Mouse (Mus musculus) kidney, embryonic 14.5 days (tissue): ENCODE results near the gene Ssbp4. TPM values are rescaled to one million over a fixed set of nuclear protein-coding genes. Genes with fewer than 3 reads are reported as not detected.

ENCODE experiments used
- ATAC-seq: fragments of 200-750 bp; cut with Nextera tagmentation; 2 replicates; pipeline ENCODE4 v1.8.0; 2017; ENCODE audit warnings: moderate number of reproducible peaks, mild to moderate bottlenecking, moderate TSS enrichment, moderate library complexity; ENCODE audit not compliant: low FRiP score, low TSS enrichment
- H3K27ac ChIP-seq: fragments of 300-500 bp; sonication (generic); 2 replicates; pipeline ENCODE4 v1.5.1; 2014; ENCODE audit warnings: low read depth, mild to moderate bottlenecking, low read length, moderate library complexity, mixed read lengths
- H3K27me3 ChIP-seq: fragments of 300-500 bp; sonication (generic); 2 replicates; pipeline ENCODE4 v1.6.1; 2014; ENCODE audit warnings: mild to moderate bottlenecking, low read length; ENCODE audit not compliant: control insufficient read depth, insufficient read depth
- H3K36me3 ChIP-seq: fragments of 300-500 bp; sonication (generic); 2 replicates; pipeline ENCODE4 v1.6.1; 2014; ENCODE audit warnings: low read length, mixed read lengths; ENCODE audit not compliant: control insufficient read depth, insufficient read depth
- H3K4me1 ChIP-seq: fragments of 300-500 bp; sonication (generic); 2 replicates; pipeline ENCODE4 v1.6.1; 2014; ENCODE audit warnings: low read length, mixed read lengths; ENCODE audit not compliant: control insufficient read depth, insufficient read depth
- H3K4me2 ChIP-seq: fragments of 300-500 bp; sonication (generic); replicated peaks from 2 replicates; pipeline ENCODE4 v1.6.1; 2014; ENCODE audit warnings: low read depth, mild to moderate bottlenecking, low read length
- H3K4me3 ChIP-seq: fragments of 300-500 bp; sonication (generic); 2 replicates; pipeline ENCODE4 v1.5.1; 2014; ENCODE audit warnings: mild to moderate bottlenecking, low read length
- H3K9ac ChIP-seq: fragments of 300-500 bp; sonication (generic); 2 replicates; pipeline ENCODE4 v1.6.1; 2014; ENCODE audit warnings: low read depth, mild to moderate bottlenecking, low read length, moderate library complexity
- H3K9me3 ChIP-seq: fragments of 300-500 bp; sonication (generic); 2 replicates; pipeline ENCODE4 v1.6.1; 2016; ENCODE audit warnings: low read length; ENCODE audit not compliant: control insufficient read depth
- WGBS: fragments of 180-500 bp; shearing (Covaris S2); extraction: QIAGEN DNeasy Blood & Tissue Kit; methylation state at CpG from one replicate; pipeline ENCODE4 v1.1.7; 2014; 5-methylcytosine and 5-hydroxymethylcytosine counted together
- polyA plus RNA-seq: library from polyadenylated mRNA; unstranded; fragments of >200 nt; fragmentation: Nextera tagmentation; extraction: Ambion mirVana; gene quantifications from 2 replicates; pipeline ENCODE4 v1.2.1, GENCODE M21; 2014

The Ssbp4 gene
- polyA plus RNA-seq, 1 experiment from 2014 or later, result 172 TPM

DNA sequence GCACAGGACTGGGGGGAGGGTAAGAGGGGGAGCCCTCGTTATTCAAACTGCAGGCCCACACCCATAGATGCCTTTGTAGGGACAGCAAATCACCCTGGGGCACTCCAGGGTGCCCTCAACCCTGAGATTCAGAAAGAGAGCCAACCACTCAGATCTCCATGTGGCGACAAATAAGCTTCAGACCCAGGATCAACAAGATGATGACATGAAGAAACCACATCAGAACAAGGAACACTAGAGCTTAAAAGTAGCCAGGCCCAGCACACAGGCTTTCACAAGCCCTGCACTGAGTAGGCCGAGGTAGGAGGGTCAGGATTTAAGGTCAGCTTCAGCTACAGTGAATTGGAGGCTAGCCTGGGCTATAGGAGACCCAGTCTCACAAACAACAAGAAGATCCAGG, 40.2 kb upstream of the Ssbp4 start:
- peaks cover 34% of the 10 kb centered on the region for H3K4me1 ChIP-seq
- WGBS, result 63% methylated on average over 3 of the region's 3 CpGs
- ATAC-seq, result no peak

DNA sequence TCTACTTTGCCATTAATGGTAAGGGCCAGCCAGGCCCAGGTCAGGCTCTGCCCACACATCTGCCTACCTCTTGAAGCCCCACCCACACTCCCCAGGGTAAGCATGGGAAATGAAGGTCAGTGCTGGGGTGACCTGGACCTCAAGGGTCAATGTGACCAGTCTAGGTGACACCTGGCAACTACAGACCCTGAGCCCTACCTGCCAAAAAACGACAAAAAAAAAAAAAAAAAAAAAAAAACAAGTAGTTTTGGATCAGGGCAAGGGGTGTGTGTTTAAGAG, 39.4 kb upstream of the Ssbp4 start:
- no peak for ATAC-seq
- peaks cover 21% of the 10 kb centered on the region for H3K36me3 ChIP-seq
- peaks cover 34% of the 10 kb centered on the region for H3K4me1 ChIP-seq
- no peak overlapping the region for H3K27ac ChIP-seq
- no peak overlapping the region for H3K4me3 ChIP-seq
- H3K9me3 ChIP-seq, result no peaks in the 10 kb centered on the region
- no peak overlapping the region for H3K9ac ChIP-seq
- no peaks in the 10 kb centered on the region for H3K27me3 ChIP-seq
- WGBS, result 25% methylated on average over 1 of the region's 1 CpGs
- no peak overlapping the region for H3K4me2 ChIP-seq

More for the DNA sequence above, 40.2 kb upstream of the Ssbp4 start:
- H3K36me3 ChIP-seq, result peaks cover 21% of the 10 kb centered on the region
- no peak overlapping the region for H3K4me2 ChIP-seq
- H3K27ac ChIP-seq, result no peak overlapping the region
- H3K9ac ChIP-seq, result no peak overlapping the region
- no peaks in the 10 kb centered on the region for H3K9me3 ChIP-seq
- no peaks in the 10 kb centered on the region for H3K27me3 ChIP-seq
- H3K4me3 ChIP-seq, result no peak overlapping the region

DNA sequence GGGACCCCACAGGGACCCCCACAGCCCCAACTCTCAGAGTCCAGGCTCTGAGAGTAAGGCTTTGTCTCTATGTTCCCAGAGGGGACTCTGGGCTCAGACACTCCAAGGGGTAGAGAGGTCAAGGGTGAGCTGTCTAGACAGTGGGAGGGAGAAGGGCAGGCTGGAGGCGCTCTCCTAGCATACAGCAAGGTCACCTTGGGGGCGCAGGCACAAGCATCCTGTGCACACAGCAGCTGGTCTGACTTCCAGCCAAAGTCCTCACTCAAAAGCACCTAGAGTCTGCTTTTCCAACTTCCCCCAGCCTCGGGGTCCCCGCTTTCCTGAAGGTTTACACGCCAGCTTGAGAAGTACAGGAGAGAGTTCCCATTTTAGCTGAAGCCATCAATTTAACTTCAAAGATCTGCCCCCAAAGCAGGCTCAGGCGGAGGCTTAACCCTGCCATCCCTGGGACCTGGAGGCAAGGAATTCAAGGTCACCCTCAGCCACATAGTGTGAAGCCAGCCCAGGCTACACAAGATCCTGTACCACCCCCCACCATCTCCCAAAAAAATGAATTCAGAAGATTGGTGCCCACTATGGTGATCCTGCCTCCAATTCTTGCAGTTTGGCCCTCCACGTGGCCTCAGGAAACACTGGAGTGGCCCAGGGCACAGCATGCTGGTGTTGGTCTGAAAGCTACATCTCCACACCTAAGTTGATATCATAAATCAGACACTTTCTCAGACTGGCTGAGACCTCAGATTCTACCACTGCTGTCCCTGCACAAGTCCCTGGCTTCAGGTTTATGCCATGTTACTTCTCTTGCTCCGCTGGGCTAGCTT, 38.9 kb upstream of the Ssbp4 start:
- Histone ChIP-seq H3K36me3 (peaks cover 21% of the 10 kb centered on the region), H3K4me3 (no peak overlapping the region), H3K4me2 (no peak overlapping the region), H3K27ac (no peak overlapping the region; the same call in 1 of the 2 replicates), H3K9me3 (no peaks in the 10 kb centered on the region), H3K9ac (peak overlapping the region; percentile 37; the same call in 1 of the 2 replicates), H3K4me1 (peaks cover 34% of the 10 kb centered on the region), H3K27me3 (no peaks in the 10 kb centered on the region)
- peak; percentile 41 for ATAC-seq
- 31% methylated on average over 8 of the region's 8 CpGs for WGBS

DNA sequence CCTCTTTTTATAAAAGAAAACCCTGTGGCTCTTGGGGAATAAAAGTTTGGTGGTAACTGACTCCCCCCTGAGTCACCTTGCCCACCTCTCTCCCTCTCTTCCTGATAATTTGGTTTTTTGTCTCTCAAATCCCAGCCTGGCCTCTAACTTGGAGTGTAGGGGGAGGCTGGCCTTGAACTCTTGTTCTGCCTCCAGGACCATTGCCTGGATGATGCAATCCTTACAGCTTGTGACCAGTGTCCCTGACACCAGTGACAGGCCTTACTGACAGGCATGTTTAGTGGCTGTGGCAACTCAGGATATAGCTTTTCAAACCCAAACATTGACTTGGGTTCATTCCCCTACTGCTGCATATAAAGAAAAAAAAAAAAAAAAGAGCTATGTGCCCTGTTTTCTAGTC, 38.1 kb upstream of the Ssbp4 start:
- Histone ChIP-seq H3K9ac (0 out of 2 replicates have a peak overlapping the region, but pooled peaks have one; percentile 12), H3K4me1 (peaks cover 34% of the 10 kb centered on the region), H3K9me3 (no peaks in the 10 kb centered on the region), H3K27me3 (no peaks in the 10 kb centered on the region), H3K4me3 (no peak overlapping the region), H3K27ac (no peak overlapping the region), H3K36me3 (peaks cover 19% of the 10 kb centered on the region), H3K4me2 (no peak overlapping the region)
- ATAC-seq, result no peak

DNA sequence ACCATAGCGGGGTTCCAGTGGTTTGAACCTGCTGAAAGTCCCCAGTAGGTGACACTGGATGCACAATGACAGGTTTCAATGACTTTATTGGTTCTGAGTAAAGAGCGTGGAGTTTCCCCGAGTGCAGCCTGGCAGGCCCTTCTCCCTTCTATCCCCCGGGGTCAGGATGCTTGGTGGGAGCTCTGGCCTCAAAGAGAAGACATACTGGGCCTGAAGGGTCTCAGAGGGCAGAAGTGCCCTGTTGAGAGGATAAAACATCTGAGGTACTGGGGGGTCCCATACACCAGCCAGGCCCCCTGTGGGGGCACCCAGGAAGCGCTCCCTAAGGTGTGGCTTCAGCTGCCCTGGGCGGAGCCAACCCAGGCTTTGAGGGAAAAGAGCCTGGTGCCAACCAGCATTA, 37.7 kb upstream of the Ssbp4 start:
- Histone ChIP-seq H3K36me3 (peaks cover 16% of the 10 kb centered on the region), H3K4me1 (peaks cover 34% of the 10 kb centered on the region), H3K9me3 (no peaks in the 10 kb centered on the region), H3K27me3 (no peaks in the 10 kb centered on the region), H3K27ac (no peak overlapping the region), H3K4me2 (no peak overlapping the region), H3K4me3 (no peak overlapping the region), H3K9ac (peak overlapping the region; percentile 12; the same call in 1 of the 2 replicates)
- no peak for ATAC-seq
- WGBS, result 69% methylated on average over 6 of the region's 6 CpGs

DNA sequence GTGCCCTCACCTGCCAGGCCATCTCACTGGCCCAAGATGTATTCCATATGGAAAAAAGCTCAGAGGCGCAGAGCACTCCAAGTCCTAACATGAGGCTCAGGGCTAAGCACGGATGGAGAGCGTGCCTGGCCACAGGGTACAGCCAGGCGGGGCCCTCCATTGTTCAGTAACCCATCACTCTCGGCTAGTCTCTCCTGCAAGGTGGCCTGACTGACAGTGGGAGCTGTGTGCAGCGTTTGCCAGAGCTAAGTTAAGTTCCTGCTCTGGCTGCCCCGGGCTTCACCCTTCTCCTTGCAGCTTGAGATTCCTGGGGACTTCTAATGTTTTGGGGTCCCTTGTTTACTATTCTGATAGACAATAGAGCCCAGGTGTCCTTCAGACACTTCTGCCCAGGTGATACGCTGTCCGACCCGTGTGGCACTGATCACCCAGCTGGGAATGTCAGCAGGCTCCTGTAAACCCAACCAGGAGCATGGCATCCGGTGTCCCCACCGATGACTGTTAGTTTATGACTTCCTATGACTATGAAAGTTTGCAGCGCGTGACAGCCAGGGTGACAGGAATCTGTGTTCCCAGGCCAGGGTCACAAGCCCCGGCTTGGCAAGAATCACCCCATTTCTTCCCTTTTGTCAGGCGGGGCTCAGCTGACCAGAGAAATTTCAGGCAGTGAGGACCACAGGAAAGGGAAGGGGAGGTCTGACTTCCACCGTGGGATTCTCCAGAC, 37.0 kb upstream of the Ssbp4 start:
- Histone ChIP-seq H3K4me1 (peaks cover 34% of the 10 kb centered on the region), H3K4me3 (no peak overlapping the region), H3K36me3 (peaks cover 9% of the 10 kb centered on the region; the same call in 1 of the 2 replicates), H3K27me3 (no peaks in the 10 kb centered on the region), H3K27ac (no peak overlapping the region), H3K4me2 (no peak overlapping the region), H3K9ac (no peak overlapping the region), H3K9me3 (no peaks in the 10 kb centered on the region)
- WGBS, result 29% methylated on average over 17 of the region's 17 CpGs
- ATAC-seq, result no peak; the same call in 1 of the 2 replicates

DNA sequence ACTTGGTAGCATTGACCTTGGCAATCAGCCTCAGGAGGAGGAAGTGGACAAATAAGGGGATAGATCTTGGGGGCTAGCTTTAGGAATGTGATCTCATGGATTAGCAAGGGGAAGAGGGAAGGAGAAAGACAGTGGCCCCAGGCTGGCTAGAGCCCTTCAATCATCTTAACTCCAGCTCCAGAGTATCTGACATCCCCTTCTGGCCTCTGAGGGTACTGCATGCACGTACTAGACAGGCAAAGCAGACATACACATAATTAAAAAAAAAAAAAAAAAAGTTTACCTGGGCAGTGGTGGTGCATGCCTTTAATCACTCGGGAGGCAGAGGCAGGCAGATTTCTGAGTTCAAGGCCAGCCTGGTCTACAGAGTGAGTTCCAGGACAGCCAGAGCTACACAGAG, 35.4 kb upstream of the Ssbp4 start:
- H3K4me3 ChIP-seq, result no peak overlapping the region
- H3K27me3 ChIP-seq, result no peaks in the 10 kb centered on the region
- H3K27ac ChIP-seq, result no peak overlapping the region
- no peak overlapping the region for H3K9ac ChIP-seq
- H3K4me1 ChIP-seq, result peaks cover 29% of the 10 kb centered on the region
- H3K36me3 ChIP-seq, result no peaks in the 10 kb centered on the region
- WGBS, result 95% methylated on average over 2 of the region's 2 CpGs
- H3K9me3 ChIP-seq, result no peaks in the 10 kb centered on the region
- no peak overlapping the region for H3K4me2 ChIP-seq
- no peak for ATAC-seq

DNA sequence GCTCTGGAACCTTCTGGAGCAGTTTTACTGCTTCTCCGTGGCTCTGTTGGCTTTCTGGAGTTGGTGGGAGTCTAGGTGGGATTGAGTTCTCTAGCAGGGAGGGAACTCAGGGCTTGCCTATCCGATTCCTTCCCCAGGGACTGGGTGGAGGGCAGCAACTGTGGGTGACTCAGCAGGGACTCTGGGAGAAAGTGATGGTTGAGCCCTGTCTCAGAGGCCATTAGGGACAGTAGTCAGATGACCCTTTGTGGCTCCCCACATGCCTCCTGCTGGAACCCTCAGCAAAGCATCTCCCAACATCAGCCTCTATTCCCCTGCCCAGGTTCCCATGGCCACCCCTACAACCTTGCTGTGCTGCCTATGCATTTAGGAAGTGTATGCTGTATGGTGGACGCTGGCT, 34.3 kb upstream of the Ssbp4 start:
- Histone ChIP-seq H3K27me3 (no peaks in the 10 kb centered on the region), H3K9ac (no peak overlapping the region), H3K9me3 (no peaks in the 10 kb centered on the region), H3K4me1 (peaks cover 27% of the 10 kb centered on the region), H3K36me3 (no peaks in the 10 kb centered on the region), H3K4me2 (no peak overlapping the region), H3K4me3 (no peak overlapping the region), H3K27ac (no peak overlapping the region)
- WGBS, result 55% methylated on average over 3 of the region's 3 CpGs
- no peak for ATAC-seq

DNA sequence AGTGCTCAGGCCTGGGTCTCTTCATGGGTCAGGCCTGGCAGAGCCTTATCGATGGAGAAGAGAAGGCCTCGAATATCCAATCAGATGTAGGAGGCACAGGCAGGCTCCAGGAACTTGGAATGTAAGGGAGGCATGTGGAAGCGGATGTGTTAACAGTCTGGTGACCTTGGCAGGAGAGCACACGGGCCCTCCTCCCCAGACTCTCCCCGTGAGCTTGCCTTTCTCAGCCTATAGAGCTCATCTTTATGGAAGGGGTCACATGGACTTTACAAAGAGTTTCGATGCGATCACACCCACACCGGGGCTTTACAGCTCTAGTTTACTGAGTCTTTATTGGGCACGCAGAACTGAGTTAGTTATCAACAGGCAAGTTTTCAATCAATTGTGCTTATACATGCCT, 30.1 kb upstream of the Ssbp4 start:
- no peaks in the 10 kb centered on the region for H3K27me3 ChIP-seq
- WGBS, result 65% methylated on average over 9 of the region's 9 CpGs
- H3K4me1 ChIP-seq, result 0 out of 2 replicates have a peak, but pooled peaks cover 8% of the 10 kb centered on the region
- no peak overlapping the region for H3K9ac ChIP-seq
- H3K4me2 ChIP-seq, result no peak overlapping the region
- no peak overlapping the region for H3K4me3 ChIP-seq
- no peaks in the 10 kb centered on the region for H3K9me3 ChIP-seq
- no peak overlapping the region for H3K27ac ChIP-seq
- no peak for ATAC-seq
- no peaks in the 10 kb centered on the region for H3K36me3 ChIP-seq
